Comparison of ENCODE assay signal across 15 mouse cellular contexts in genomic region chr5:33121871-33122315, GRCm38 (mm10). TPM values are rescaled to one million over a fixed set of nuclear protein-coding genes. Genes with fewer than 3 reads are reported as not detected.
DNase-seq lines count a peak whose midpoint lies in the region; ATAC-seq and TF ChIP-seq lines count a peak whose summit lies in the region.
"Had no signal": no experiment of that assay in that cellular context is flagged by ENCODE, and none has a peak within 500 bp of the region (broad histone marks: within the 10 kb centered on the region; RNA-seq: fewer than 3 reads in every experiment).

No protein-coding gene starts in this region.

- peak; percentile 45 for DNase-seq in liver, adult 2 months (ENCODE audit: extremely low read depth, low read depth, low spot score)
- DNase-seq in liver, postnatal 0 days = no peak
- DNase-seq in embryonic facial prominence, embryonic 14.5 days (ENCODE audit: low spot score) = peak; percentile 34
- DNase-seq in lung, embryonic 14.5 days = peak; percentile 20
- DNase-seq in urinary bladder, postnatal 4 days (ENCODE audit: low spot score in 2 of 2) = no peak
- no peak for DNase-seq in layer of hippocampus, adult 18-20 months (ENCODE audit: low spot score in 2 of 2)
- DNase-seq in MN1 (ENCODE audit: low spot score) = no peak
- no peak for DNase-seq in heart, embryonic 10.5 days (ENCODE audit: low spot score)
- DNase-seq: cerebellum, adult 8-10 months; gastrocnemius, adult 2 months; retina, postnatal 1 day; thymus, postnatal 4 days had no signal

- H3K4me1 ChIP-seq in liver, adult 2 months (ENCODE audit: control insufficient read depth, insufficient read depth, low read length) = peaks cover 14% of the 10 kb centered on the region
- no peaks in the 10 kb centered on the region for H3K4me1 ChIP-seq in liver, postnatal 0 days (ENCODE audit: insufficient read depth)
- H3K4me1 ChIP-seq in embryonic facial prominence, embryonic 14.5 days (ENCODE audit: control insufficient read depth, insufficient read depth, low read length) = no peaks in the 10 kb centered on the region
- H3K4me1 ChIP-seq in lung, embryonic 14.5 days (ENCODE audit: insufficient read depth) = no peaks in the 10 kb centered on the region
- no peaks in the 10 kb centered on the region for H3K4me1 ChIP-seq in heart, embryonic 10.5 days
- H3K4me1 ChIP-seq: lung, embryonic 15.5 days had no signal

- TF ChIP-seq EP300 in liver, postnatal 0 days (IDR thresholded peaks at IDR 0.05; ENCODE audit: low read depth) = no peak

- no peak for TF ChIP-seq POLR2A in liver, adult 2 months (IDR thresholded peaks at IDR 0.05; ENCODE audit: extremely low read depth, insufficient read depth, low read length)

- 69% methylated on average over 4 of the region's 4 CpGs for WGBS in liver, adult 2 months
- 42% methylated on average over 4 of the region's 4 CpGs for WGBS in liver, postnatal 0 days (ENCODE audit: insufficient replicate concordance)
- 44% methylated on average over 4 of the region's 4 CpGs for WGBS in embryonic facial prominence, embryonic 14.5 days
- WGBS in lung, embryonic 14.5 days = 34% methylated on average over 4 of the region's 4 CpGs
- WGBS in heart, embryonic 10.5 days = 56% methylated on average over 4 of the region's 4 CpGs

- H3K4me2 ChIP-seq in liver, postnatal 0 days (ENCODE audit: low read depth, low read length) = no peak overlapping the region
- H3K4me2 ChIP-seq in embryonic facial prominence, embryonic 14.5 days (ENCODE audit: low read depth, low read length) = no peak overlapping the region
- no peak overlapping the region for H3K4me2 ChIP-seq in lung, embryonic 14.5 days
- H3K4me2 ChIP-seq: lung, embryonic 15.5 days had no signal

- H3K36me3 ChIP-seq in liver, adult 2 months (ENCODE audit: control insufficient read depth, insufficient read depth, low read length) = no peaks in the 10 kb centered on the region
- H3K36me3 ChIP-seq in liver, postnatal 0 days (replicated peaks; ENCODE audit: insufficient read depth, low read length) = no peaks in the 10 kb centered on the region
- no peaks in the 10 kb centered on the region for H3K36me3 ChIP-seq in embryonic facial prominence, embryonic 14.5 days (ENCODE audit: control insufficient read depth, insufficient read depth, low read length)
- no peaks in the 10 kb centered on the region for H3K36me3 ChIP-seq in lung, embryonic 14.5 days (ENCODE audit: insufficient read depth)
- no peaks in the 10 kb centered on the region for H3K36me3 ChIP-seq in heart, embryonic 10.5 days
- H3K36me3 ChIP-seq: G1E; lung, embryonic 15.5 days had no signal

- no peaks in the 10 kb centered on the region for H3K79me2 ChIP-seq in liver, adult 2 months (ENCODE audit: control insufficient read depth, insufficient read depth, low read length)

- H3K27ac ChIP-seq in liver, adult 2 months (replicated peaks; ENCODE audit: insufficient read depth, low read depth, low read length) = no peak overlapping the region
- no peak overlapping the region for H3K27ac ChIP-seq in liver, postnatal 0 days (ENCODE audit: low read depth)
- no peak overlapping the region for H3K27ac ChIP-seq in embryonic facial prominence, embryonic 14.5 days (replicated peaks; ENCODE audit: low read depth, low read length)
- H3K27ac ChIP-seq in lung, embryonic 14.5 days (ENCODE audit: low read depth) = no peak overlapping the region
- H3K27ac ChIP-seq in heart, embryonic 10.5 days = no peak overlapping the region
- H3K27ac ChIP-seq: gastrocnemius, adult 2 months; lung, embryonic 15.5 days had no signal

- no peak for TF ChIP-seq CTCF in liver, adult 2 months (IDR thresholded peaks at IDR 0.05; ENCODE audit: low read depth, low read length)
- TF ChIP-seq CTCF in liver, postnatal 0 days (IDR thresholded peaks at IDR 0.05; ENCODE audit: low read depth) = no peak
- TF ChIP-seq CTCF in lung, embryonic 14.5 days (IDR thresholded peaks at IDR 0.05; ENCODE audit: low read depth) = no peak

- ATAC-seq in liver, postnatal 0 days = no peak
- ATAC-seq in embryonic facial prominence, embryonic 14.5 days (ENCODE audit: low read depth) = no peak
- ATAC-seq in lung, embryonic 14.5 days (ENCODE audit: insufficient read depth) = no peak

- H3K4me3 ChIP-seq in liver, adult 2 months (ENCODE audit: insufficient read depth, low read depth, low read length) = no peak overlapping the region
- H3K4me3 ChIP-seq in liver, postnatal 0 days (ENCODE audit: low read depth, low read length) = no peak overlapping the region
- H3K4me3 ChIP-seq in embryonic facial prominence, embryonic 14.5 days (ENCODE audit: low read depth, low read length) = no peak overlapping the region
- H3K4me3 ChIP-seq in lung, embryonic 14.5 days (ENCODE audit: low read depth, low read length) = no peak overlapping the region
- no peak overlapping the region for H3K4me3 ChIP-seq in heart, embryonic 10.5 days
- H3K4me3 ChIP-seq: erythroblast, embryonic 14.5 days; gastrocnemius, adult 2 months; lung, embryonic 15.5 days had no signal

- H3K9me3 ChIP-seq in liver, postnatal 0 days (ENCODE audit: low read length) = no peaks in the 10 kb centered on the region
- no peaks in the 10 kb centered on the region for H3K9me3 ChIP-seq in embryonic facial prominence, embryonic 14.5 days (ENCODE audit: control insufficient read depth, low read length)
- H3K9me3 ChIP-seq in lung, embryonic 14.5 days (ENCODE audit: low read depth, low read length) = no peaks in the 10 kb centered on the region
- H3K9me3 ChIP-seq in heart, embryonic 10.5 days = no peaks in the 10 kb centered on the region
- H3K9me3 ChIP-seq: G1E; lung, embryonic 15.5 days had no signal

- H3K9ac ChIP-seq in liver, adult 2 months (ENCODE audit: low read depth, low read length) = no peak overlapping the region
- no peak overlapping the region for H3K9ac ChIP-seq in liver, postnatal 0 days (replicated peaks)
- no peak overlapping the region for H3K9ac ChIP-seq in embryonic facial prominence, embryonic 14.5 days (ENCODE audit: low read depth, low read length)
- no peak overlapping the region for H3K9ac ChIP-seq in lung, embryonic 14.5 days
- H3K9ac ChIP-seq: lung, embryonic 15.5 days had no signal

- H3K27me3 ChIP-seq in liver, adult 2 months (ENCODE audit: control insufficient read depth, insufficient read depth, low read length) = no peaks in the 10 kb centered on the region
- H3K27me3 ChIP-seq in liver, postnatal 0 days (ENCODE audit: insufficient read depth, low read length) = no peaks in the 10 kb centered on the region
- H3K27me3 ChIP-seq in embryonic facial prominence, embryonic 14.5 days (replicated peaks; ENCODE audit: control insufficient read depth, insufficient read depth, low read length) = no peaks in the 10 kb centered on the region
- no peaks in the 10 kb centered on the region for H3K27me3 ChIP-seq in lung, embryonic 14.5 days (ENCODE audit: insufficient read depth, low read length)
- no peaks in the 10 kb centered on the region for H3K27me3 ChIP-seq in heart, embryonic 10.5 days (ENCODE audit: insufficient read depth, poor library complexity, severe bottlenecking)
- H3K27me3 ChIP-seq: lung, embryonic 15.5 days had no signal

RNA-seq across cellular contexts. Expression of gene Slc5a1, which starts 17.9 kb away (rescaled TPM):
- 0.34 and 0.55 TPM in 2 replicates for total RNA-seq in liver, adult 2 months (2014; rRNA removed)
- polyA plus RNA-seq in liver, adult 2 months (2012; rRNA removed) = 0.22 and 0.36 TPM in 2 replicates
- polyA plus RNA-seq in liver, postnatal 0 days (2015; fragmentation: Nextera tagmentation; extraction: Ambion mirVana) = 0.08 TPM in 1 of 2 replicates, not detected in the other
- polyA plus RNA-seq in embryonic facial prominence, embryonic 14.5 days (2014; fragmentation: Nextera tagmentation; extraction: Ambion mirVana) = 0.30 and 0.89 TPM in 2 replicates
- polyA plus RNA-seq in lung, embryonic 14.5 days (2014; fragmentation: Nextera tagmentation; extraction: Ambion mirVana) = 0.07 and 0.20 TPM in 2 replicates
- total RNA-seq in layer of hippocampus, adult 18-20 months (2021) = under 1 TPM; 0.13 to 0.20 TPM
- not detected in 2 replicates for polyA plus RNA-seq in heart, embryonic 10.5 days (2016; fragmentation: Nextera tagmentation; extraction: Ambion mirVana)
- total RNA-seq: gastrocnemius, adult 2 months had no signal
- polyA plus RNA-seq: erythroblast, embryonic 14.5 days; G1E had no signal

Comparison
In these comparisons a context has a peak if more than half of its experiments do, and no peak if none do; other contexts are left out.
1. DNase-seq: peak in liver, adult 2 months (single experiment), embryonic facial prominence, embryonic 14.5 days (single experiment) and lung, embryonic 14.5 days (single experiment); none in liver, postnatal 0 days (single experiment), urinary bladder, postnatal 4 days (0 of 2), layer of hippocampus, adult 18-20 months (0 of 2), MN1 (single experiment) and heart, embryonic 10.5 days (single experiment).